Mouse (Mus musculus) lung, postnatal 0 days (tissue): ENCODE measurements around the gene Abca1.

ENCODE experiments used
- CTCF ChIP-seq: IDR thresholded peaks from 2 replicates; pipeline ENCODE4 v1.5.1; 2016; ENCODE audit warnings: antibody characterized with exemption, mild to moderate bottlenecking
- EP300 ChIP-seq: IDR thresholded peaks from 2 replicates; pipeline ENCODE4 v1.6.1; 2016; ENCODE audit warnings: antibody characterized with exemption, mild to moderate bottlenecking, control low read depth

GRCm38 (mm10) chr4:53121516-53122227 lies 38.0 kb downstream of the Abca1 start:
- TF ChIP-seq CTCF = no peak
- TF ChIP-seq EP300 = no peak
